Mouse (Mus musculus) thymus, postnatal 14 days (tissue): ENCODE results near the gene Prrg4.
"Not testable (repeated sequence)": the region's sequence is repeated elsewhere in the genome, so short reads cannot be mapped to it uniquely, and the experiment has no call there.

ENCODE experiments used
- DNase-seq: peaks from one replicate; pipeline ENCODE4 v3.0.0; 2021

The Prrg4 gene

DNA sequence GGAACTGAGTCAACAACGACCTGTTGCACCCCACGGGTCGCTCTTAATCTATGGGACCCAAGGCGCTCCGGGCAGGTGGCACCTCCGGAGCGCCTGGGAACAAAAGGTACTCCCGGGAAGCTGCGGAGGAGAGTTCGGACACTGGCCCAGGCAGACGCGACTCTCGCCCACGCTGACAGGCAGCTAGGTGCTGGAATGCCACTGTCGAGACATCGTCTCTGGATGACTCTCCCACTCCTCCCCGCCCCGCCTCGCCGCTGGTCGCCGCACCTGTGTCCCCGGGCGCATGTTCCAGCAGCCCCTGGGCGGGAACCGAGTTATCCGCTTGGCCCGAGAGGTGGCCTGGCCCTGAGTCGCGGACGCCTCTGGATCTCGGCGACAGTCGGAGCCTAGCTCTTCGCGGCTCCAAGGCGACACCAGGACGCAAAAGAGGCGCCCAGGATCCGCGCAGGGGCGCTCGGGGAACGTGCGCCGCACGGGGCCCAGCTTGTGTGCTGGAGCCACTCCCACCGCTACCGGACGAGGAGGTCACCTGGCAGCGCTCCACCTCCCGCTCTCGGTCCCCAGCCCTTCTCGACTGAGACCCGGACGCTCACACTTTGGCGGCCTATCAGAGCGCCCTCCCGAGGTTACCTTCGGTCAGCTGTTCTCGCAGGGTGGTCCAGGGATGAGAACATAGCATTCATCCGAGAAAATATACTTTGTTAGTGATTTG, at the start of gene Prrg4:
Gene Prrg4, minus strand, starts transcription at position 601 of the 715 bp plus-strand sequence.
- DNase-seq, result peak; percentile 75

DNA sequence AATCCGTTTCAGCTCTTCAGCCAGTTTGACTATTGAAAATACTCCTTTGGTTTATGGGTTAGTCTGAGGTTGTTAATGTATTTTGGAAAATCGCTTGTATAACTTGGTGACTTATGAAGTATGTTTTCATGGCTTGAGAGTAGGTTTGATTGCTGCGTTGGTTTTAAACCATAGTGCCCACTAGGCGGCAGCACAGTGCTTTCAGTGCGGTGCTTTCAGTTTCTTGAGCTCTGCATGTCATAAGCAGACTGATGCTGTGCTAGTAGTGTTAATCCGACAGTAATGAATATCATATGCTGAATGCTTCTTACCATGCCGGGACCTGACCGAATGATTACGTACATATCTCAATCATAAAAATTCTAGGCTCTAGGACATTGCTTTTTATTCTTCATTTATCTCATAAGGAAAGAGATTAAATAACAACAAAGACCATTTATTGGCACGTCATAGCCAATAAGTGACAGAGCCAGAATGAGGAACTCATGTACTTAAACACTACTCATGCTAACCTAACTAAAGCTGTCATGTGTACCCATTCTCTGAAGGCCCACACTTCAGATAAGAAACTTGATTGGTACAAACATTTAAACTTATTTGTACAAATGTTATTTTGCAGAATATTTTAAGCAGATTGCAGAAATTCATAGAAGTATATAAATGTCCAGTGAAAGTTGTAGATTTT, 38.3 kb upstream of the Prrg4 start:
- DNase-seq, result peak; percentile 69

DNA sequence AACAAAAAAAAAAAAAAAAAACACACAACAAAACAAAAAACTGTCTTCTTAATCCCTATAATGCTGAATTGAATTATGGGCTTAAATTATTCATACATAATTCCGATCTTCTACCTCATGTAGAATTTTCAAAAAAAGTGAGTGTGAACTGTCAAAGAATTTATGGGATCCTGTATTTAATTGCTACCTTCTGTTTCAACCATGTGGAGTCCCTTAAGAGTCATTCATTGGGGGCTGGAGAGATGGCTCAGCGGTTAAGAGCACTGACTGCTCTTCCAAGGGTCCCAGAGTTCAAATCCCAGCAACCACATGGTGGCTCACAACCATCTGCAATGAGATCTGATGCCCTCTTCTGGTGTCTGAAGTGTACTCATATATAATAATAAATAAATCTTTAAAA, 37.7 kb upstream of the Prrg4 start:
- DNase-seq, result not testable (repeated sequence)

DNA sequence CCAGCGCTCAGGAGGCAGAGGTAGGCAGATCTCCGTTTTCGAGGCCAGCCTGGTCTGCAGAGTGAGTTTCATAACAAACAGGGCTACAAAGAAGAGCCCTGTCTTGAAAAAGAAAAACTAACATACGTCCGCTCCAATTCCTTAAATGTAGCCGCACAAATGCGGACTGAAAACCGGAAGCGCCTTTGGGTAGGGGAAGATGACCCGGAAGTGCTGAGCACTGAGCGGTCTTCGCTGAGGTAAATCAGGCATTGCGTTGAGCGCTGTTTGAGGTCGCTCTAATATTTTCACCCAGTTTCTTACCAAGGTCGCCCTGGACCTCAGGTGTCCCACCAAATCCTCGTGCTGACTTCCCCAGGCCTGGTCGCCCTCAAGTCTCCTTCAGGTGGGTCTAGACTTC, 36.4 kb upstream of the Prrg4 start:
- no peak for DNase-seq

- no peak for DNase-seq
These were observed 29.1 kb upstream of the Prrg4 start for GRCm38 (mm10) chr2:104878794-104879193.

DNA sequence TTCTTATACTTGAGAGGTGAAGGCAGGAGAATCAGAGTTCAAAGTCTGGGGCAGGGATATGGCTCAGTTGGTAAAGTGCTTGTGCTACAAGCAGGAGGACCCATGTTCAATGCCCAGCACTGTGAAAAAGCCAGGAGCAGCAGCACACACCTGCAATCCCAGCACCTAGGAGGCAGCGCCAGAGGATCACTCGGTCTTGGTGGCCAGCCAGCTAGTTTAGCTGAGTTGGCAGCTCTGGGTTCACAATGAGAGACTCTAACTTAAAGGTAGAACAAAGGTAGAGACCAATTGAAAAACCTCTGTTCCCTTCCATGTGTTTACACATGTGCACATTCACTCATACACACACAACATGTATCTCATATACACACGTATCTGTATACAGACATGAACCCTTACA, 19.4 kb upstream of the Prrg4 start:
- DNase-seq, result no peak

- DNase-seq, result no peak
These were observed 17.7 kb upstream of the Prrg4 start, which contains the start of gene Ccdc73 for GRCm38 (mm10) chr2:104867282-104867855. Ccdc73 (plus strand) TSS chr2:104867805.

GRCm38 (mm10) chr2:104864176-104864860, 14.6 kb upstream of the Prrg4 start:
- DNase-seq, result no peak

GRCm38 (mm10) chr2:104860426-104860825, 10.8 kb upstream of the Prrg4 start:
- no peak for DNase-seq

GRCm38 (mm10) chr2:104859060-104859459, 9.4 kb upstream of the Prrg4 start:
- DNase-seq, result no peak

DNA sequence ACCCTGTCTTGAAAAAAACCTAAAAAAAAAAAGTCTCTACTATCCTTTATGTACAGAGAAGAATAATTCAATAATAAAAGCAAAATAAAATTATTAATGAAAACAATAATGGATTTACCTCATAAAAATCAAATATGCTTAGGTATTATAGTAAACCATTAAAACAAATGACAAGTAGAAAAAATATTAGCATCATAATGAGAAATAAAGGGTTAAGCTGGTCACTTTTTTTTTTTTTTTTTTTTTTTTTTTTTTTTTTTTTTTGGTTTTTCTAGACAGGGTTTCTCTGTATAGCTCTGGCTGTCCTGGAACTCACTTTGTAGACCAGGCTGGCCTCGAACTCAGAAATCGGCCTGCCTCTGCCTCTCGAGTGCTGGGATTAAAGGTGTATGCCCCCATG, 8.4 kb upstream of the Prrg4 start:
- DNase-seq, result not testable (repeated sequence)

DNA sequence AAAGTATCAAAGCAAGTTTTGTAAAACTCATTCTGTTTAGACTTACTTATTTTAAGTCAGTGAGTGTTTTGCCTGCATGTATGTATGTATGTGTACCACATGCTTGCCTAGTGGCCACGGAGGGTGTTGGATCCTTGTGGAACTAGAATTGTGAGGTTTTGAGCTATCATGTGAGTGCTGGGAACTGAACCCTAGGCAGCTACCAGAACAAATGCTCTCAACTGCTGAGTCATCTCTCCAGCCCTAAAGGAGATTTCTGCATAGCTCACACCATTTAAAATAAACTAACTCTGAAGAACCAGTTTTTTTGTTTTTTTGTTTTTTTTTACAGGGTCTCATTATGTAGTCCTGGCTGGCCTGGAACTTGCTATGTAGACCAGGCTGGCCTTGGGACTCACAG, 6.5 kb upstream of the Prrg4 start:
- DNase-seq, result no peak

DNA sequence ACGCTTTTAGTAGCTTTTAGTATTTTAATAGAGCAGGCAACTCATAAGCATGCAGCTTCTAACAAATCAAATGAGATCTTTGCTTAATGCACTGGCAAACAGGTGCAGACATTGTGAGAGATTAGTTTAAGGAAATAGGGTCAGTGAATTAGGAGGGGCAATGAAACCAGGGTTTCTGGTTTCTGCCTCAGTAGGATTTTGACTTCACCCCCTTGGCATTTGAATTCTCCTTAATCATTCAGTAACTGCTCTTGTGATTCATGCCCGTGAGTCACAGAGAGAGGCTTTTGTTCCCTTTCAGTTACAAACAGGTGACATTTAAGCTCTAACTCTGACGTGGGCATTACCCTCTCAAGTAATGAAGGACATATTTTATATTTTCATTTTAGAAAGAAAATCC, 6.1 kb upstream of the Prrg4 start:
- DNase-seq, result no peak

GRCm38 (mm10) chr2:104854836-104855235, 5.2 kb upstream of the Prrg4 start:
- DNase-seq, result no peak

DNA sequence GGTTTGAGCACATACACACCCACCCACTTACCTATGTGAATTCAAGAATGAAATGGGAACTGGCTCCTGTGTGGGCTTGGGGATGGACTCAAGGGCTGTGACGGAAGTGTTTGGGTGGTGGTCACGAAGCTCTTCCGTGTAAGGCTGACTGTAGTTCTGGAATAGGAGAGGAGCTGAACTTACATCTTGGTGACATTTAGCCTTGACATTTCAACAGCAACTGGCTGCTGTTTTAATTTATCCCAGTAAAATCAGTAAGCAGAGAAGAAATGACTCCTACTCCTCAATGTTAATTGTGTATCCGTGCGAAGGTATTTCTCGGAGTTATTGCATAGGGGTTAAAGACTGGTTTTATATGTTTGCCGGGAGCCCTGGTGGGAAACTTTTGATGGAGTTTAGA, 2.9 kb upstream of the Prrg4 start:
- DNase-seq, result no peak

- no peak for DNase-seq
These were observed 2.0 kb upstream of the Prrg4 start for GRCm38 (mm10) chr2:104851686-104852085.

GRCm38 (mm10) chr2:104849991-104850359, 299 bp upstream of the Prrg4 start:
- no peak for DNase-seq

GRCm38 (mm10) chr2:104848235-104849161, 1.2 kb downstream of the Prrg4 start:
- peak; percentile 49 for DNase-seq

DNA sequence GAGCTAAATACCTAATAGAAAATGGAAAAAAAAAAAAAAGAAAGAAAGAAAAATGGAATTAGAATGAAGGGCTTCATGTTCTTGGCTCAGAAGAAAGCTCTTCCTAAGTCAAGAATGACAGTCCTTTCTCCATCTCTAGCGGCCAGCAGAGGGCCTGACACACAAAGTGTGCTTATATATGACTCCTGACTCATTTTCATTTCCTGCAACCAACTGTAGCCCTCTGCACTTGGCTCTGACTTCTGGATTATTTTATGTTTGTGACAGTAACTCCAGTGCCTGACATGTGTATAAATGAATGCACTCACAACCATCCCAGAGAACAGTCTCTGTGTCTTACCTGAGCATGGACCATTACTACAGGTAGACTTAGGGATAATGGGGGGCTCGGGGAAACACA, 2.0 kb downstream of the Prrg4 start:
- peak; percentile 62 for DNase-seq

- DNase-seq, result peak; percentile 7
These were observed 2.9 kb downstream of the Prrg4 start for GRCm38 (mm10) chr2:104846638-104847414.

DNA sequence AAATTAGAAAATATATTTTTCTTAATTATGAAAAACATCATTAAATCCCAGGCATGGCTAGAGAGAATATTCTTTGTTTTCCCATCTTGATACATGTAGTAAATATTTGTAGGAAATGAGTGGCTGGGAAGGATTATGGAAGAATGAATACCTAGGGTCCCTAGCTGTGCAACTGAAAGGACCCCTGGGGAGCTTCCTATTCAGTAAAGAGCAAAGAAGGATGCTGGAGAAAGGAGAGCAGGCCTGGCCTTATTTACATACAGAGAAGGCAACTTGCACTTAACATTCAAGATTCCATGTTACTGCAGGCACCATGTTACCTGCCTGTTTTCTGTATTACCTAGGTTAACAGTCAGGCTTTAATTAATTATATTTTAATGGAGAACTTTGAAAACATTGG, 7.1 kb downstream of the Prrg4 start:
- no peak for DNase-seq

- no peak for DNase-seq
These were observed 7.9 kb downstream of the Prrg4 start for GRCm38 (mm10) chr2:104841736-104842135.
